Mouse (Mus musculus): ENCODE data around the gene Ap1s3.
"Not testable (repeated sequence)": the region's sequence is repeated elsewhere in the genome, so short reads cannot be mapped to it uniquely, and the experiment has no call there.

Gene Ap1s3

DNA sequence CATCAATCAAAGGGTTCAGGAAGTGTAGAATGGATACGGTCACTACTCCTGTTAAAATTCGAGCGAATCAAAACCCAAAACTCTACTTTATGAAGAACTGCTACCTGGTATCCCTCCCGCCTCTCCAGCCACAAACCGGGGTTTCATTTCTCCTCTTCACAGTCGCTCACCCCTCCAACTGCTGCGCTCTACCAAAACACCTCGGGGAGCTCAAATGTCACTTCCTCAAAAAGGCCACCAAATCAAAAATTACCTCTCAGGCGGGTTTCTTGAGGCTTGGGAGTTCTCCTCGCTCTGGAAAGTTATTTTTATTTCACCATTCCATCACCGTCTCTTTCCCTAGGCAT is 603 bp downstream of the Ap1s3 start:
- in situ Hi-C loops (cut with MboI; ENCODE audit: low sequenced_read_pairs), result no loop called here

GRCm38 (mm10) chr1:79669419-79669974 is 2.3 kb downstream of the Ap1s3 start:
- in situ Hi-C loops (cut with MboI; ENCODE audit: low sequenced_read_pairs), result no loop called here

- in situ Hi-C loops (cut with MboI; ENCODE audit: low sequenced_read_pairs), result no loop called here
Measured at GRCm38 (mm10) chr1:79664911-79665310, 6.9 kb downstream of the Ap1s3 start.

GRCm38 (mm10) chr1:79659598-79659997 is 12.2 kb downstream of the Ap1s3 start:
- in situ Hi-C loops (cut with MboI; ENCODE audit: low sequenced_read_pairs), result no loop called here

DNA sequence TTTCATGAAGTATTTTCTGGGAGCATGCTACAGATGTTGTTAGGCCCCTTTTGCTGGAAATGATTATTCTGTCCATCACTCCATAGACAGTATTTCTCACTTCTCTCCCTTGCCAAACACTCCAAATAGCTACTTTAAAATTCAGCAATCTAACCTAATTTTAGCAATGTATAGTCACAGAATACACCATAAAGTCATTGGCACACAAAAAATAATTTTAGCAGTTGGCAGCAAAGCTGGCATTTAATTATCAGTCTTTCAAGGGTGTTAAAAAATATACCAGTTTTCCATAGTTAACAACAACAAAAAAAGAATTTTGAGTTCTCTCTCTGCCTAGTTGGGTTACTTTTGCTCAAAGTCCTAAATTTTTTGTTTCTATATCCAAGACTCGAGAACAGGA is 14.4 kb downstream of the Ap1s3 start:
- in situ Hi-C loops (cut with MboI; ENCODE audit: low sequenced_read_pairs), result no loop called here

GRCm38 (mm10) chr1:79655819-79656555 is 15.8 kb downstream of the Ap1s3 start:
- in situ Hi-C loops (cut with MboI; ENCODE audit: low sequenced_read_pairs), result no loop called here

- in situ Hi-C loops (cut with MboI; ENCODE audit: low sequenced_read_pairs), result no loop called here
Measured at GRCm38 (mm10) chr1:79654948-79655347, 16.8 kb downstream of the Ap1s3 start.

DNA sequence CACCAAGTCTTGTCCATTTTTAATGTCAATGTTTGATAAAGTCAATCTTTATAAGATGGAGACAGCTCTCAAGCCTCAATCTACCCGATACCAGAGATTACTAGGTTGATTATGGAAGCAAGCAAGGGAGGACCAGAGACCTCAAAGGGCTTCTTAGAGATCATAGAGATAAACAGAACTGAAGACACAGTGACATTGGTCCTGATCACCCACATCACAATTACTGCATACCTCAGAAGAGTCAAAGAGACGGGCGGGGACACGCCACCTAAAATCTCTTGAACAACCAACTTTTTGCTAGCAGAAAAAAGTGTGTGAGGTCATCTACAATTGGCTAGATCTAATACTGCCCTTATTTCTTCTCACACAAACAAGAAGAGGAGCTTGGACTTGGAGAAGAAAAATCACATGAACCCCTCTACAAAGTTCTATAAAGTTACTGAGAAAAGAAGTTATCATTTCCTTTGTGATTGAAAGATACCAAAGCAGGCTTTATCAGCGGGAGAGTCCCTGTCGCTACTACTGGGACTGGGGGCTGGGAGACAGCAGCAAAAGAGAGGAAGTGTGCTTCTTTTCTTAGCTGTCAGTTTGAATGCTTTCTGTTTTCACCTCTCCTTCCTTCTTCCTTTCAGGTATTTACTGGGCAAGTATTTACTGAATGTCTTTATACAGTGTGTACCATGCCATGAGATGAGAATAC is 28.2 kb downstream of the Ap1s3 start:
- in situ Hi-C loops (cut with MboI; ENCODE audit: low sequenced_read_pairs), result no loop called here

GRCm38 (mm10) chr1:79642680-79643079 is 29.1 kb downstream of the Ap1s3 start:
- in situ Hi-C loops (cut with MboI; ENCODE audit: low sequenced_read_pairs), result no loop called here

GRCm38 (mm10) chr1:79641355-79641754 is 30.4 kb downstream of the Ap1s3 start:
- in situ Hi-C loops (cut with MboI; ENCODE audit: low sequenced_read_pairs), result no loop called here

DNA sequence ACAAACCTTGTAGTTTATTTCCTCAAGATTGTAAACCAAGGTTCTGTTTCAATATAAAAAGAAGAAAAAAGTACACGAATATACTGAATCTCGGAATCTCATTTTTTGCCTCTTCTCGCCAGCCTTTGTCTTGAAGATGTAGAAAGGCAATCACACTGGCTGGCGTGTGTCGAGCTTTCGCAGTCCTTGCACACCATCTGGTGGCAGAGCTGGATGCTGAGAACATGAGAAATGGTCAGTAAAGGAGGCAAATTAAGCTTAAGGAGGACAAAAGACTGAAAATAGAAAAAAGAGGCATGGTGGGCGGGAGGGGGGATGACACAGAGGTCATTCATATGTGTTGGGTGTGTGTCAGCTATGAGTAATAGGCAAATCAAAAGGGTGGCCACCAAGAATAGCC is 31.6 kb downstream of the Ap1s3 start:
- in situ Hi-C loops (cut with MboI; ENCODE audit: low sequenced_read_pairs), result no loop called here

DNA sequence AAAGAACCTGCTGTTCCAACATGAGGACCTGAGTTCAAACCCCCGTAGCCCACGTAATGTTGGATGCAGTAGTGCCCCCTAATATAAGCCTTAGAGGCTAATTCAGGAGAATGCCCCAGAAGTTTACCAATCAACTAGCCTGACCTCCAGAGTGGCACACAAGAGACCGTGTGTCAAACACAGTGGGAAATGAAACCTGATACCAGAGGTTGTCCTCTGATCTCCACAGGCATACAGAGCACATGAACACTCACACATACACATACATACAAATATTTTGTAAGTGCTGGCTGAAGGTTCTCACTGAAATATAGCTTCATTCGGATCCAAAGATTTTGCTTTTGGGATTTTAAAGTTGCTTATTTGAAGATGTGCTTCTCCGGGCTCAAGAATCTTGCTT is 32.1 kb downstream of the Ap1s3 start:
- in situ Hi-C loops (cut with MboI; ENCODE audit: low sequenced_read_pairs), result no loop called here

- in situ Hi-C loops (cut with MboI; ENCODE audit: low sequenced_read_pairs), result no loop called here
Measured at GRCm38 (mm10) chr1:79639107-79639506, 32.7 kb downstream of the Ap1s3 start.

DNA sequence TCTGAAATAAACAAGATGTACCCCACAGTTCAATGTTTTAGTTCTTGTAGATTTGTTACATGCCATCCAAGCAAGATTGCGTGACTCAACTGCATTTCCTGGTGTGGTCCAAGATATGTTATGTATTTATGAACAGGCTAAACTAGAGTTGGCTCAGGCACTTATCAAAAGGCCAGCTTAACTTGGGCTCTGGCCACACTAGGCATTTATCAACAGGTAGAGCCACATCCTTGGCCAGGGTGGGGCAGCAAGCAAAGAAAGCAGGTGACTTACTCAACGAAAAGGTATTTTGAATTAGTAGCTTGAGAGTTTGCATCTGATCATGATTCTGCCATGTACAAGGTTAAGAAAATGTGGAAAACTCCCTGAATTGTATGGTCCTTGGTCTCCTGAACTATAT is 34.0 kb downstream of the Ap1s3 start:
- in situ Hi-C loops (cut with MboI; ENCODE audit: low sequenced_read_pairs), result no loop called here

DNA sequence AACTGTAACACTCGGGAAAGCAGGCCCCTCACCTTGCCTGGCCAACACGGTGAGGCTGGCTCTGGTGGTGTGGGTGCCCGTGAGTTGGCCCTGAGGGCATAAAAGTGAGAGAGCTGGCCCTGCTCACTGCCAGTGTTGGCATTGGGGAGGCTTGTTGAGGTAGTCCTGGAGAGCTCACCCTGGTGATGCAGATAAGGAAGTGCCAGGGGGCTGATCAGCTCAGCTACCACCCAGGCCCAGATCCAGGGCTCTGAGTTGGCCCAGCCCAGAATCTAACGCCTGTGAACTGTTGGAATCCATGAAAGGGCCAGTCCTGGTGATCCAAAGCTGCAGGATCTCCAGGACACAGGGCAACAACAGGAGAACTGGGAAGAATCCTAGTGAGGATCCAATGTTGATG is 40.3 kb downstream of the Ap1s3 start:
- in situ Hi-C loops (cut with MboI; ENCODE audit: low sequenced_read_pairs), result no loop called here

- in situ Hi-C loops (cut with MboI; ENCODE audit: low sequenced_read_pairs), result no loop called here
Measured at GRCm38 (mm10) chr1:79629726-79630125, 42.0 kb downstream of the Ap1s3 start.

DNA sequence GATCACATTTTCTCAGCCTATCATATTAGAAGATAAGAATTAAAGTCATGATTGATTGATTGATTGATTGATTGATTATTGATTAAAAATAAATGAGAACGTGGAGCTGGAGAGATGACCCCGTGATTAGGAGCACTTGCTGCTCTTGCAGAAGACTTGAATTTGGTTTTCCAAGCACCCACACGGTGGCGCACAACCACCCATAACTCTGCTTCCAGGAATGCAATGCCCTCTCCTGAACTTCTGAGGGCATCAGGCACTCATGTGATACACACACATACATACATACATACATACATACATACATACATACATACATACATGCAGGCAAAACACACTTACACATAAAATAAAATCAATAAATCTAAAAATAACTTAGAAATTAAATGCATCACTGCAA is 45.6 kb downstream of the Ap1s3 start:
- in situ Hi-C loops (cut with MboI; ENCODE audit: low sequenced_read_pairs), result no loop called here

DNA sequence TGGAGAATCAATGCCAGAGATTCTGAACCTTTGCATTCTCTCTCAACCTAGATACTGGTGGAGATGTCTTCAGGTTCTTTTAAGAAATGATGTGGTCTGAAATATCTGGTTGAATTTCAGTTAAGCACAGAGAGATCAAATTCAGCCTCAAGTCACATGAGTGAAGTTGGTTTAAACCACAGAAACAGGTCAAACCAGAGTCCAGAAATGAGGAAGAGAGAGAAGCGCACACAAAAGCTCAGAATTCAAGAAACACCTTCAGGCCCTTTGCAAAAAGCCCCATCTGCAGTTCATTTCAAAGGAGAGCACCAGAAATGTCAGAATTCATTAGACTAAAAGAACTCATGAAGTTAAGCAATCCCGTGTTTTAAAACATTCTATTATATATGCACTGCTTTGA is 52.3 kb downstream of the Ap1s3 start:
- in situ Hi-C loops (cut with MboI; ENCODE audit: low sequenced_read_pairs), result no loop called here

DNA sequence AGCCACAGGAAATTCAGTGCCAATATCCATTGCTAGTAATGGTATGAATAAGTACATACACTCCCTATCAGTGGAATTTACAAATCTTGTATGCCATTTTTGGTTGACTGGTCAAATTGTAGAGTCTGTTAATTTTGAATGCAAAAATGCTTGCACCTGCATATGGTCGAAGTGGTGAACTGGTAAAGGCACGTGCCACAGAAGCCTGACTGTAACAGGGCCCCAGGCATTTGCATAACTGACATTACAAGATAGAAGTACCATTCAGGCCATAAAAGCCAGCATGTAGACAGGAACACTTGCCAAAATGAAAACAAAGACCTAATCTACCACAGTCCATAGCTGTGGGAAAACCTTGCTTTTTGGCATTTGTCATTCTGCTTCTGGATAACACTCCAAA is 55.3 kb downstream of the Ap1s3 start:
- in situ Hi-C loops (cut with MboI; ENCODE audit: low sequenced_read_pairs), result no loop called here

- in situ Hi-C loops (cut with MboI; ENCODE audit: low sequenced_read_pairs), result no loop called here
Measured at GRCm38 (mm10) chr1:79614456-79614855, 57.3 kb downstream of the Ap1s3 start.

GRCm38 (mm10) chr1:79611271-79611670 is 60.5 kb downstream of the Ap1s3 start:
- in situ Hi-C loops (cut with MboI; ENCODE audit: low sequenced_read_pairs), result not testable (repeated sequence)

DNA sequence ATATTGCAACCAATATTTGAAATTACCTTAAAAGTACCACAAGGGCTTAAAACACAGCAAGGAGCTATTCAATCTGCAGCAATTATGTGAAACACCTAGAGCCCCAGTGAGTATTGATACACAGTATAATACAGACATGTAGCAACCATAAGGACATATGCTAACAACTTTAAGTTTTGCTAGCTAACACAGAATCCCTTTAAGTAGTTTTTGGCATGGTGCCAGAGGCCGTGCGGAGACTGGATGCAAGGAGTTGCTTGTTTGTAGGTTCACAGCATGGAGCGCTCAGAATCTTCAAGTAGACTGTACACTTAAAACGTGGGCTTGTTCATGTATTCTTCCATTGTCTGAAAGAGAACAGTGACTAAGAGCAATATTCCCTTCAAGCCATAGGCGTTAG is 62.9 kb downstream of the Ap1s3 start:
- in situ Hi-C loops (cut with MboI; ENCODE audit: low sequenced_read_pairs), result not testable (repeated sequence)
